In the genomic region with DNA sequence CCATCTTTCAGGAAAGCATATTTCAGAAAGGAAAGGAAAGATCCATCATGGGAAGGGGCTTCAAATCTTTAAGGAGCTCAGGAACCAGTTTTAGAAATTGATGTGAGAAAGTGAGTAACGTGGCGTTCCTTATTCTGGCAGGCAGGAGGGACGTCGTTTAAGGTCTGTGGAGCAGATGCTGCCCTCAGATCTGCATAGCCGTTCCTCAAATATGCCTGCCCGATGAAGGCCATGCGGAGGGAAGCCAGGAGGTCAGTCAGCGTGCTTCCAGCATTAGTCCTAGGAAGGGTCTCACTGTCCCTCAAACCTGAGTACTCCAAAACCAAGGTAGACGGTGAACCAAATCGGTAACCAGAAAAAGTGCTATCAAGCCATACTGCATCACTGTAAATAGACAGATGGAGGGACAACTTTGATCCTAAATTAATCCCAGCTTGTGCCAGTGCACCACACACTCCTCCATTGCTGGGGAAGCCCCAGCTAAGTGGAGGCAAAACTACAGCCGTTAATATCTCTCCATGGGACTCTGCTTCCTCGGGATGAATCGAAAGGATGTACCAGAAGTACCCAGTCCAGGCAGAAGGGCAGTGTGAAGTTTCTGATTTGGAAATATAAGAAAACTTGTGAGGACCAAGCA, we compare ENCODE assay signal across 17 mouse cellular contexts.
A peak's percentile ranks its signal among the peaks of the same experiment; 100 is the strongest.
DNase-seq lines count a peak whose midpoint lies in the region; ATAC-seq lines count a peak whose summit lies in the region.
"Had no signal": no experiment of that assay in that cellular context is flagged by ENCODE, and none has a peak within 500 bp of the region (broad histone marks: within the 10 kb centered on the region; RNA-seq: fewer than 3 reads in every experiment).

No protein-coding gene starts in this region.

- peak; percentile 30; the same call in 1 of the 2 replicates for ATAC-seq in forebrain, embryonic 12.5 days (ENCODE audit: low FRiP score)
- ATAC-seq in forebrain, embryonic 11.5 days (replicated peaks; ENCODE audit: low FRiP score) = no peak
- 0 out of 2 replicates have a peak, but pooled peaks have one; percentile 46 for ATAC-seq in midbrain, embryonic 15.5 days (replicated peaks)
- no peak for ATAC-seq in midbrain, embryonic 11.5 days (ENCODE audit: low FRiP score)
- ATAC-seq in hindbrain, embryonic 13.5 days (ENCODE audit: low FRiP score) = 0 out of 2 replicates have a peak, but pooled peaks have one; percentile 40
- 0 out of 2 replicates have a peak, but pooled peaks have one; percentile 38 for ATAC-seq in neural tube, embryonic 15.5 days (ENCODE audit: low FRiP score)
- ATAC-seq in megakaryocyte-erythroid progenitor cell, adult 5-6 weeks (replicated peaks; ENCODE audit: low FRiP score, low TSS enrichment, poor library complexity, severe bottlenecking) = no peak
- ATAC-seq: intestine, postnatal 0 days; liver, embryonic 12.5 days had no signal

- H3K36me3 ChIP-seq in forebrain, embryonic 12.5 days (replicated peaks) = no peaks in the 10 kb centered on the region
- H3K36me3 ChIP-seq in forebrain, embryonic 11.5 days (ENCODE audit: control insufficient read depth, insufficient read depth, low read length) = no peaks in the 10 kb centered on the region
- no peaks in the 10 kb centered on the region for H3K36me3 ChIP-seq in midbrain, embryonic 15.5 days (replicated peaks)
- H3K36me3 ChIP-seq in midbrain, embryonic 11.5 days (ENCODE audit: control insufficient read depth, insufficient read depth, low read length) = no peaks in the 10 kb centered on the region
- H3K36me3 ChIP-seq in hindbrain, embryonic 13.5 days = no peaks in the 10 kb centered on the region
- H3K36me3 ChIP-seq in neural tube, embryonic 15.5 days = no peaks in the 10 kb centered on the region
- H3K36me3 ChIP-seq: liver, embryonic 12.5 days; midbrain, embryonic 12.5 days had no signal

- H3K27me3 ChIP-seq in forebrain, embryonic 12.5 days = no peaks in the 10 kb centered on the region
- H3K27me3 ChIP-seq in forebrain, embryonic 11.5 days (ENCODE audit: control insufficient read depth, insufficient read depth, low read length) = no peaks in the 10 kb centered on the region
- H3K27me3 ChIP-seq in midbrain, embryonic 15.5 days (replicated peaks) = no peaks in the 10 kb centered on the region
- no peaks in the 10 kb centered on the region for H3K27me3 ChIP-seq in midbrain, embryonic 11.5 days (ENCODE audit: control insufficient read depth, insufficient read depth, low read length)
- no peaks in the 10 kb centered on the region for H3K27me3 ChIP-seq in hindbrain, embryonic 13.5 days
- no peaks in the 10 kb centered on the region for H3K27me3 ChIP-seq in neural tube, embryonic 15.5 days (replicated peaks)
- H3K27me3 ChIP-seq: liver, embryonic 12.5 days had no signal

- no peak overlapping the region for H3K27ac ChIP-seq in forebrain, embryonic 12.5 days
- no peak overlapping the region for H3K27ac ChIP-seq in forebrain, embryonic 11.5 days (ENCODE audit: low read depth, low read length)
- H3K27ac ChIP-seq in midbrain, embryonic 15.5 days = no peak overlapping the region
- no peak overlapping the region for H3K27ac ChIP-seq in midbrain, embryonic 11.5 days (ENCODE audit: low read depth, low read length)
- peak overlapping the region; percentile 24; the same call in 1 of the 2 replicates for H3K27ac ChIP-seq in hindbrain, embryonic 13.5 days
- H3K27ac ChIP-seq in neural tube, embryonic 15.5 days (replicated peaks) = no peak overlapping the region
- H3K27ac ChIP-seq: heart, adult 2 months; liver, embryonic 12.5 days; midbrain, embryonic 12.5 days; stomach, postnatal 0 days had no signal

- 74% methylated on average over 13 of the region's 13 CpGs for WGBS in forebrain, embryonic 12.5 days
- WGBS in forebrain, embryonic 11.5 days = 81% methylated on average over 13 of the region's 13 CpGs
- 70% methylated on average over 13 of the region's 13 CpGs for WGBS in midbrain, embryonic 15.5 days
- 81% methylated on average over 13 of the region's 13 CpGs for WGBS in midbrain, embryonic 11.5 days
- WGBS in hindbrain, embryonic 13.5 days = 57% methylated on average over 13 of the region's 13 CpGs
- WGBS in neural tube, embryonic 15.5 days = 48% methylated on average over 13 of the region's 13 CpGs

- no peak overlapping the region for H3K4me3 ChIP-seq in forebrain, embryonic 12.5 days (replicated peaks)
- no peak overlapping the region for H3K4me3 ChIP-seq in forebrain, embryonic 11.5 days (ENCODE audit: low read depth, low read length)
- no peak overlapping the region for H3K4me3 ChIP-seq in midbrain, embryonic 15.5 days
- H3K4me3 ChIP-seq in midbrain, embryonic 11.5 days (ENCODE audit: low read depth, low read length) = no peak overlapping the region
- H3K4me3 ChIP-seq in hindbrain, embryonic 13.5 days = no peak overlapping the region
- H3K4me3 ChIP-seq in neural tube, embryonic 15.5 days (replicated peaks) = no peak overlapping the region
- H3K4me3 ChIP-seq: erythroblast, embryonic 14.5 days; heart, adult 2 months; liver, embryonic 12.5 days; midbrain, embryonic 12.5 days had no signal

- H3K9ac ChIP-seq in forebrain, embryonic 12.5 days = no peak overlapping the region
- H3K9ac ChIP-seq in forebrain, embryonic 11.5 days (ENCODE audit: low read length) = no peak overlapping the region
- no peak overlapping the region for H3K9ac ChIP-seq in midbrain, embryonic 15.5 days
- H3K9ac ChIP-seq in midbrain, embryonic 11.5 days (ENCODE audit: low read length) = no peak overlapping the region
- H3K9ac ChIP-seq in hindbrain, embryonic 13.5 days = no peak overlapping the region
- no peak overlapping the region for H3K9ac ChIP-seq in neural tube, embryonic 15.5 days (replicated peaks)
- H3K9ac ChIP-seq: liver, embryonic 12.5 days; midbrain, embryonic 12.5 days had no signal

- H3K4me2 ChIP-seq in forebrain, embryonic 12.5 days = no peak overlapping the region
- no peak overlapping the region for H3K4me2 ChIP-seq in forebrain, embryonic 11.5 days (ENCODE audit: low read depth, low read length, severe bottlenecking)
- H3K4me2 ChIP-seq in midbrain, embryonic 15.5 days = no peak overlapping the region
- no peak overlapping the region for H3K4me2 ChIP-seq in midbrain, embryonic 11.5 days
- peak overlapping the region; percentile 18; the same call in 1 of the 2 replicates for H3K4me2 ChIP-seq in hindbrain, embryonic 13.5 days
- no peak overlapping the region; the same call in 1 of the 2 replicates for H3K4me2 ChIP-seq in neural tube, embryonic 15.5 days
- H3K4me2 ChIP-seq: liver, embryonic 12.5 days; midbrain, embryonic 12.5 days had no signal

- H3K4me1 ChIP-seq in forebrain, embryonic 12.5 days = peaks cover 9% of the 10 kb centered on the region
- 0 out of 2 replicates have a peak, but pooled peaks cover 2% of the 10 kb centered on the region for H3K4me1 ChIP-seq in forebrain, embryonic 11.5 days (replicated peaks; ENCODE audit: control insufficient read depth, insufficient read depth, low read length)
- H3K4me1 ChIP-seq in midbrain, embryonic 15.5 days = peaks cover 8% of the 10 kb centered on the region; the same call in 1 of the 2 replicates
- no peaks in the 10 kb centered on the region for H3K4me1 ChIP-seq in midbrain, embryonic 11.5 days (ENCODE audit: control insufficient read depth, insufficient read depth, low read length)
- H3K4me1 ChIP-seq in hindbrain, embryonic 13.5 days (replicated peaks) = peaks cover 17% of the 10 kb centered on the region
- H3K4me1 ChIP-seq in neural tube, embryonic 15.5 days = peaks cover 12% of the 10 kb centered on the region
- H3K4me1 ChIP-seq: liver, embryonic 12.5 days had no signal

- DNase-seq in forebrain, embryonic 11.5 days (ENCODE audit: low spot score) = no peak
- DNase-seq in midbrain, embryonic 11.5 days (ENCODE audit: low spot score, missing footprints) = no peak
- DNase-seq in urinary bladder, postnatal 36 days (ENCODE audit: low spot score in 2 of 2) = no peak
- DNase-seq: adrenal gland, postnatal 10 days; heart, adult 2 months; heart, postnatal 10 days; kidney, postnatal 14 days had no signal

- H3K9me3 ChIP-seq in forebrain, embryonic 12.5 days = no peaks in the 10 kb centered on the region
- H3K9me3 ChIP-seq in forebrain, embryonic 11.5 days (ENCODE audit: control insufficient read depth, low read length) = no peaks in the 10 kb centered on the region
- no peaks in the 10 kb centered on the region for H3K9me3 ChIP-seq in midbrain, embryonic 15.5 days
- H3K9me3 ChIP-seq in midbrain, embryonic 11.5 days (ENCODE audit: control insufficient read depth, low read length) = no peaks in the 10 kb centered on the region
- no peaks in the 10 kb centered on the region for H3K9me3 ChIP-seq in hindbrain, embryonic 13.5 days
- no peaks in the 10 kb centered on the region for H3K9me3 ChIP-seq in neural tube, embryonic 15.5 days (replicated peaks)
- H3K9me3 ChIP-seq: liver, embryonic 12.5 days; midbrain, embryonic 12.5 days had no signal

Comparison
In these comparisons a context has a peak if more than half of its experiments do, and no peak if none do; other contexts are left out.
1. ATAC-seq: peak in forebrain, embryonic 12.5 days (single experiment), midbrain, embryonic 15.5 days (single experiment), hindbrain, embryonic 13.5 days (single experiment) and neural tube, embryonic 15.5 days (single experiment); none in forebrain, embryonic 11.5 days (single experiment), midbrain, embryonic 11.5 days (single experiment) and megakaryocyte-erythroid progenitor cell, adult 5-6 weeks (single experiment).